Mouse (Mus musculus): ENCODE measurements around the gene Spata21. TPM values are rescaled to one million over a fixed set of nuclear protein-coding genes. Genes with fewer than 3 reads are reported as not detected.
A peak's percentile ranks its signal among the peaks of the same experiment; 100 is the strongest.

Spata21 gene
- polyA plus RNA-seq, 1 experiment from 2014 or later: 0.36 TPM

- Histone ChIP-seq H3K9me3 (no peaks in the 10 kb centered on the region), H3K9ac (no peak overlapping the region), H3K27ac (peak overlapping the region; percentile 97; the same call in 1 of the 2 replicates), H3K4me3 (peak overlapping the region; percentile 99; the same call in 1 of the 2 replicates), H3K36me3 (no peaks in the 10 kb centered on the region), H3K27me3 (no peaks in the 10 kb centered on the region), H3K4me1 (peaks cover 30% of the 10 kb centered on the region), H3K4me2 (peak overlapping the region; percentile 80; the same call in 1 of the 2 replicates)
- ATAC-seq (ENCODE audit: insufficient number of reproducible peaks, low FRiP score, low TSS enrichment, low read depth): no peak
- WGBS: 93% methylated on average over 6 of the region's 6 CpGs
These were observed 58.4 kb downstream of the Spata21 start for GRCm38 (mm10) chr4:141146491-141147033.

GRCm38 (mm10) chr4:141147112-141148008, 59.2 kb downstream of the Spata21 start, which contains the start of gene Fbxo42:
Gene Fbxo42, plus strand, starts transcription at chr4:141147913.
- peak within 1 kb of the TSS; percentile 99 for H3K9ac ChIP-seq
- H3K9me3 ChIP-seq: no peaks in the 10 kb centered on the region
- peak within 1 kb of the TSS; percentile 97 for H3K27ac ChIP-seq
- peak within 1 kb of the TSS; percentile 99 for H3K4me3 ChIP-seq
- peak within 1 kb of the TSS; percentile 80 for H3K4me2 ChIP-seq
- H3K4me1 ChIP-seq: peaks cover 29% of the 10 kb centered on the region
- peak; percentile 81 for ATAC-seq (ENCODE audit: insufficient number of reproducible peaks, low FRiP score, low TSS enrichment, low read depth)
- 7% methylated on average over 58 of the region's 58 CpGs for WGBS
- no peaks in the 10 kb centered on the region for H3K36me3 ChIP-seq
- no peaks in the 10 kb centered on the region for H3K27me3 ChIP-seq

- 1% methylated on average over 66 of the region's 66 CpGs for WGBS
- peak; percentile 53 for ATAC-seq (ENCODE audit: insufficient number of reproducible peaks, low FRiP score, low TSS enrichment, low read depth)
- peak overlapping the region; percentile 97 for H3K27ac ChIP-seq
- peaks cover 24% of the 10 kb centered on the region for H3K4me1 ChIP-seq
- H3K9ac ChIP-seq: peak overlapping the region; percentile 99
- peak overlapping the region; percentile 80 for H3K4me2 ChIP-seq
- H3K36me3 ChIP-seq: no peaks in the 10 kb centered on the region
- H3K9me3 ChIP-seq: no peaks in the 10 kb centered on the region
- H3K4me3 ChIP-seq: peak overlapping the region; percentile 99
- no peaks in the 10 kb centered on the region for H3K27me3 ChIP-seq
These were observed 60.1 kb downstream of the Spata21 start for GRCm38 (mm10) chr4:141148009-141148801.

GRCm38 (mm10) chr4:141149116-141149515, 61.0 kb downstream of the Spata21 start:
- no peak for ATAC-seq (ENCODE audit: insufficient number of reproducible peaks, low FRiP score, low TSS enrichment, low read depth)
- Histone ChIP-seq H3K9ac (peak overlapping the region; percentile 99; the same call in 1 of the 2 replicates), H3K36me3 (no peaks in the 10 kb centered on the region), H3K4me1 (peaks cover 24% of the 10 kb centered on the region), H3K27ac (no peak overlapping the region), H3K9me3 (no peaks in the 10 kb centered on the region), H3K4me3 (peak overlapping the region; percentile 99), H3K4me2 (peak overlapping the region; percentile 80), H3K27me3 (no peaks in the 10 kb centered on the region)
- WGBS: 32% methylated on average over 7 of the region's 7 CpGs

GRCm38 (mm10) chr4:141157485-141157884, 69.4 kb downstream of the Spata21 start:
- Histone ChIP-seq H3K27me3 (no peaks in the 10 kb centered on the region), H3K4me1 (peaks cover 11% of the 10 kb centered on the region; the same call in 1 of the 2 replicates), H3K4me3 (no peak overlapping the region), H3K27ac (no peak overlapping the region), H3K9ac (no peak overlapping the region), H3K4me2 (no peak overlapping the region), H3K9me3 (no peaks in the 10 kb centered on the region), H3K36me3 (0 out of 2 replicates have a peak, but pooled peaks cover 2% of the 10 kb centered on the region)
- no peak for ATAC-seq (ENCODE audit: insufficient number of reproducible peaks, low FRiP score, low TSS enrichment, low read depth)
- 71% methylated on average over 4 of the region's 4 CpGs for WGBS

GRCm38 (mm10) chr4:141158609-141159008, 70.5 kb downstream of the Spata21 start:
- Histone ChIP-seq H3K9ac (no peak overlapping the region), H3K9me3 (no peaks in the 10 kb centered on the region), H3K27ac (peak overlapping the region; percentile 14; the same call in 1 of the 2 replicates), H3K36me3 (peaks cover 2% of the 10 kb centered on the region; the same call in 1 of the 2 replicates), H3K4me2 (no peak overlapping the region), H3K27me3 (no peaks in the 10 kb centered on the region), H3K4me1 (peaks cover 11% of the 10 kb centered on the region; the same call in 1 of the 2 replicates), H3K4me3 (no peak overlapping the region)
- 71% methylated on average over 2 of the region's 2 CpGs for WGBS
- ATAC-seq (ENCODE audit: insufficient number of reproducible peaks, low FRiP score, low TSS enrichment, low read depth): no peak

GRCm38 (mm10) chr4:141159093-141159492, 71.0 kb downstream of the Spata21 start:
- Histone ChIP-seq H3K9me3 (no peaks in the 10 kb centered on the region), H3K27me3 (no peaks in the 10 kb centered on the region), H3K36me3 (peaks cover 5% of the 10 kb centered on the region; the same call in 1 of the 2 replicates), H3K9ac (no peak overlapping the region), H3K4me2 (no peak overlapping the region), H3K27ac (peak overlapping the region; percentile 14; the same call in 1 of the 2 replicates), H3K4me1 (peaks cover 11% of the 10 kb centered on the region; the same call in 1 of the 2 replicates), H3K4me3 (no peak overlapping the region)
- 36% methylated on average over 11 of the region's 11 CpGs for WGBS
- no peak for ATAC-seq (ENCODE audit: insufficient number of reproducible peaks, low FRiP score, low TSS enrichment, low read depth)

GRCm38 (mm10) chr4:141159666-141160065, 71.5 kb downstream of the Spata21 start:
- Histone ChIP-seq H3K9ac (no peak overlapping the region), H3K4me2 (no peak overlapping the region), H3K36me3 (peaks cover 5% of the 10 kb centered on the region; the same call in 1 of the 2 replicates), H3K4me3 (no peak overlapping the region), H3K27me3 (no peaks in the 10 kb centered on the region), H3K4me1 (peaks cover 11% of the 10 kb centered on the region; the same call in 1 of the 2 replicates), H3K9me3 (no peaks in the 10 kb centered on the region), H3K27ac (0 out of 2 replicates have a peak overlapping the region, but pooled peaks have one; percentile 14)
- ATAC-seq (ENCODE audit: insufficient number of reproducible peaks, low FRiP score, low TSS enrichment, low read depth): no peak
- 40% methylated on average over 5 of the region's 5 CpGs for whole genome bisulfite sequencing

GRCm38 (mm10) chr4:141160193-141160592, 72.1 kb downstream of the Spata21 start:
- Histone ChIP-seq H3K9me3 (no peaks in the 10 kb centered on the region), H3K4me1 (peaks cover 11% of the 10 kb centered on the region; the same call in 1 of the 2 replicates), H3K27ac (no peak overlapping the region), H3K4me2 (no peak overlapping the region), H3K36me3 (peaks cover 5% of the 10 kb centered on the region; the same call in 1 of the 2 replicates), H3K9ac (no peak overlapping the region), H3K27me3 (no peaks in the 10 kb centered on the region), H3K4me3 (no peak overlapping the region)
- 86% methylated on average over 4 of the region's 4 CpGs for WGBS
- no peak for ATAC-seq (ENCODE audit: insufficient number of reproducible peaks, low FRiP score, low TSS enrichment, low read depth)

GRCm38 (mm10) chr4:141161699-141162208, 73.6 kb downstream of the Spata21 start:
- WGBS: 84% methylated on average over 6 of the region's 6 CpGs
- Histone ChIP-seq H3K36me3 (peaks cover 5% of the 10 kb centered on the region; the same call in 1 of the 2 replicates), H3K27me3 (no peaks in the 10 kb centered on the region), H3K9me3 (no peaks in the 10 kb centered on the region), H3K4me1 (peaks cover 11% of the 10 kb centered on the region; the same call in 1 of the 2 replicates), H3K4me2 (no peak overlapping the region), H3K27ac (no peak overlapping the region), H3K9ac (no peak overlapping the region), H3K4me3 (no peak overlapping the region)
- no peak for ATAC-seq (ENCODE audit: insufficient number of reproducible peaks, low FRiP score, low TSS enrichment, low read depth)

All from limb, embryonic 15.5 days (tissue).